Mouse (Mus musculus) stomach, embryonic 14.5 days (tissue): Measurements from ENCODE around the gene Twnk. TPM values are rescaled to one million over a fixed set of nuclear protein-coding genes. Genes with fewer than 3 reads are reported as not detected.
A peak's percentile ranks its signal among the peaks of the same experiment; 100 is the strongest.

ENCODE experiments used
- ATAC-seq: fragments of 200-750 bp; cut with Nextera tagmentation; 2 replicates; pipeline ENCODE4 v1.8.0; 2017; ENCODE audit warnings: low read depth, moderate TSS enrichment; ENCODE audit not compliant: insufficient number of reproducible peaks, insufficient read depth, low FRiP score
- H3K27ac ChIP-seq: fragments of 300-500 bp; sonication (generic); 2 replicates; pipeline ENCODE4 v1.5.1; 2014; ENCODE audit warnings: mild to moderate bottlenecking, low read length, moderate library complexity, mixed read lengths
- H3K27me3 ChIP-seq: fragments of 300-500 bp; sonication (generic); 2 replicates; pipeline ENCODE4 v1.6.1; 2014; ENCODE audit warnings: low read length, control low read depth, mixed read lengths; ENCODE audit not compliant: control insufficient read depth, insufficient read depth
- H3K36me3 ChIP-seq: fragments of 300-500 bp; sonication (generic); 2 replicates; pipeline ENCODE4 v1.6.1; 2014; ENCODE audit warnings: mild to moderate bottlenecking, control low read depth, low read length, moderate library complexity, mixed read lengths; ENCODE audit not compliant: control insufficient read depth, insufficient read depth
- H3K4me1 ChIP-seq: fragments of 300-500 bp; sonication (generic); 2 replicates; pipeline ENCODE4 v1.6.1; 2014; ENCODE audit warnings: low read length, control low read depth, mixed read lengths; ENCODE audit not compliant: control insufficient read depth, insufficient read depth
- H3K4me2 ChIP-seq: fragments of 300-500 bp; sonication (generic); replicated peaks from 2 replicates; pipeline ENCODE4 v1.6.1; 2014; ENCODE audit warnings: low read depth, low read length, control low read depth
- H3K4me3 ChIP-seq: fragments of 300-500 bp; sonication (generic); 2 replicates; pipeline ENCODE4 v1.5.1; 2014; ENCODE audit warnings: low read depth, low read length, control low read depth
- H3K9ac ChIP-seq: fragments of 300-500 bp; sonication (generic); replicated peaks from 2 replicates; pipeline ENCODE4 v1.6.1; 2014; ENCODE audit warnings: low read depth, mild to moderate bottlenecking, control low read depth, low read length, moderate library complexity, mixed read lengths
- H3K9me3 ChIP-seq: fragments of 300-500 bp; sonication (generic); 2 replicates; pipeline ENCODE4 v1.6.1; 2016; ENCODE audit warnings: low read depth, low read length, control low read depth; ENCODE audit not compliant: control insufficient read depth
- WGBS: fragments of 180-500 bp; shearing (Covaris S2); extraction: QIAGEN DNeasy Blood & Tissue Kit; methylation state at CpG from one replicate; pipeline ENCODE4 v1.1.7; 2014; 5-methylcytosine and 5-hydroxymethylcytosine counted together
- polyA plus RNA-seq: library from polyadenylated mRNA; unstranded; fragments of >200 nt; fragmentation: Nextera tagmentation; extraction: Ambion mirVana; gene quantifications from 2 replicates; pipeline ENCODE4 v1.2.1, GENCODE M21; 2014

Twnk gene
- polyA plus RNA-seq, 1 experiment from 2014 or later: 15.3 TPM

- H3K4me1 ChIP-seq: peaks cover 22% of the 10 kb centered on the region
- no peaks in the 10 kb centered on the region for H3K9me3 ChIP-seq
- H3K4me3 ChIP-seq: no peak overlapping the region
- H3K36me3 ChIP-seq: peaks cover 56% of the 10 kb centered on the region
- no peaks in the 10 kb centered on the region for H3K27me3 ChIP-seq
- no peak for ATAC-seq
- 86% methylated on average over 20 of the region's 20 CpGs for WGBS
- no peak overlapping the region for H3K4me2 ChIP-seq
- no peak overlapping the region for H3K27ac ChIP-seq
- H3K9ac ChIP-seq: no peak overlapping the region
Measured at GRCm38 (mm10) chr19:45024775-45025174, 19.3 kb downstream of the Twnk start.

GRCm38 (mm10) chr19:45025937-45026568 is 20.6 kb downstream of the Twnk start:
- no peak overlapping the region for H3K4me2 ChIP-seq
- no peaks in the 10 kb centered on the region for H3K9me3 ChIP-seq
- no peak overlapping the region for H3K9ac ChIP-seq
- H3K27me3 ChIP-seq: no peaks in the 10 kb centered on the region
- H3K36me3 ChIP-seq: peaks cover 56% of the 10 kb centered on the region
- H3K4me3 ChIP-seq: no peak overlapping the region
- H3K4me1 ChIP-seq: peaks cover 17% of the 10 kb centered on the region; the same call in 1 of the 2 replicates
- WGBS: 92% methylated on average over 37 of the region's 37 CpGs
- no peak overlapping the region; the same call in 1 of the 2 replicates for H3K27ac ChIP-seq
- no peak for ATAC-seq

GRCm38 (mm10) chr19:45026958-45027670 is 21.7 kb downstream of the Twnk start:
- Histone ChIP-seq H3K4me1 (peaks cover 13% of the 10 kb centered on the region; the same call in 1 of the 2 replicates), H3K36me3 (peaks cover 48% of the 10 kb centered on the region), H3K9me3 (no peaks in the 10 kb centered on the region), H3K4me2 (no peak overlapping the region), H3K27me3 (no peaks in the 10 kb centered on the region), H3K9ac (no peak overlapping the region), H3K4me3 (no peak overlapping the region), H3K27ac (no peak overlapping the region)
- ATAC-seq: no peak
- 72% methylated on average over 6 of the region's 6 CpGs for WGBS

- 79% methylated on average over 6 of the region's 6 CpGs for WGBS
- no peak overlapping the region for H3K4me3 ChIP-seq
- H3K36me3 ChIP-seq: peaks cover 42% of the 10 kb centered on the region
- no peaks in the 10 kb centered on the region for H3K9me3 ChIP-seq
- no peak overlapping the region for H3K27ac ChIP-seq
- no peaks in the 10 kb centered on the region for H3K27me3 ChIP-seq
- H3K4me1 ChIP-seq: peaks cover 19% of the 10 kb centered on the region; the same call in 1 of the 2 replicates
- H3K9ac ChIP-seq: no peak overlapping the region
- ATAC-seq: no peak
- H3K4me2 ChIP-seq: no peak overlapping the region
Measured at GRCm38 (mm10) chr19:45027848-45028247, 22.4 kb downstream of the Twnk start.

- 44% methylated on average over 19 of the region's 19 CpGs for WGBS
- peaks cover 37% of the 10 kb centered on the region for H3K36me3 ChIP-seq
- H3K27me3 ChIP-seq: no peaks in the 10 kb centered on the region
- no peak overlapping the region for H3K4me2 ChIP-seq
- H3K9ac ChIP-seq: no peak overlapping the region
- H3K9me3 ChIP-seq: no peaks in the 10 kb centered on the region
- H3K27ac ChIP-seq: no peak overlapping the region
- H3K4me1 ChIP-seq: peaks cover 19% of the 10 kb centered on the region; the same call in 1 of the 2 replicates
- no peak for ATAC-seq
- H3K4me3 ChIP-seq: no peak overlapping the region
Measured at GRCm38 (mm10) chr19:45028746-45029145, 23.3 kb downstream of the Twnk start.

- Histone ChIP-seq H3K4me1 (peaks cover 19% of the 10 kb centered on the region; the same call in 1 of the 2 replicates), H3K4me2 (no peak overlapping the region), H3K4me3 (no peak overlapping the region), H3K36me3 (peaks cover 33% of the 10 kb centered on the region), H3K9ac (no peak overlapping the region), H3K27me3 (no peaks in the 10 kb centered on the region), H3K9me3 (no peaks in the 10 kb centered on the region), H3K27ac (no peak overlapping the region)
- ATAC-seq: no peak
- WGBS: 65% methylated on average over 7 of the region's 9 CpGs
Measured at GRCm38 (mm10) chr19:45029571-45029970, 24.1 kb downstream of the Twnk start.

GRCm38 (mm10) chr19:45030111-45030510 is 24.6 kb downstream of the Twnk start:
- Histone ChIP-seq H3K4me1 (peaks cover 19% of the 10 kb centered on the region; the same call in 1 of the 2 replicates), H3K4me2 (no peak overlapping the region), H3K4me3 (no peak overlapping the region), H3K36me3 (peaks cover 28% of the 10 kb centered on the region), H3K9me3 (no peaks in the 10 kb centered on the region), H3K9ac (no peak overlapping the region), H3K27ac (no peak overlapping the region), H3K27me3 (no peaks in the 10 kb centered on the region)
- ATAC-seq: peak; percentile 21; the same call in 1 of the 2 replicates
- WGBS: 38% methylated on average over 8 of the region's 8 CpGs

GRCm38 (mm10) chr19:45030746-45031693 is 25.6 kb downstream of the Twnk start:
- 39% methylated on average over 20 of the region's 20 CpGs for WGBS
- H3K27ac ChIP-seq: no peak overlapping the region
- no peak overlapping the region for H3K4me3 ChIP-seq
- no peaks in the 10 kb centered on the region for H3K27me3 ChIP-seq
- H3K4me1 ChIP-seq: peaks cover 19% of the 10 kb centered on the region; the same call in 1 of the 2 replicates
- H3K36me3 ChIP-seq: peaks cover 21% of the 10 kb centered on the region
- 0 out of 2 replicates have a peak, but pooled peaks have one; percentile 16 for ATAC-seq
- no peaks in the 10 kb centered on the region for H3K9me3 ChIP-seq
- H3K4me2 ChIP-seq: peak overlapping the region; percentile 25
- no peak overlapping the region for H3K9ac ChIP-seq
